Mouse (Mus musculus) kidney, postnatal 0 days (tissue): Measurements from ENCODE around the gene Fars2. TPM values are rescaled to one million over a fixed set of nuclear protein-coding genes. Genes with fewer than 3 reads are reported as not detected.
A peak's percentile ranks its signal among the peaks of the same experiment; 100 is the strongest.

Experiments used
- ATAC-seq: fragments of 200-750 bp; cut with Nextera tagmentation; replicated peaks from 2 replicates; pipeline ENCODE4 v1.8.0; 2017; ENCODE audit warnings: low read depth, moderate number of reproducible peaks, moderate TSS enrichment, moderate library complexity; ENCODE audit not compliant: low FRiP score
- DNase-seq: peaks from one replicate; pipeline ENCODE4 v3.0.0-alpha.2; 2016; ENCODE audit warnings: low spot score
- H3K27ac ChIP-seq: fragments of 300-500 bp; sonication (generic); 2 replicates; pipeline ENCODE4 v1.5.1; 2014; ENCODE audit warnings: mild to moderate bottlenecking
- H3K27me3 ChIP-seq: fragments of 300-500 bp; sonication (generic); 2 replicates; pipeline ENCODE4 v1.6.1; 2014; ENCODE audit warnings: low read length, mixed read lengths; ENCODE audit not compliant: insufficient read depth
- H3K36me3 ChIP-seq: fragments of 300-500 bp; sonication (generic); 2 replicates; pipeline ENCODE4 v1.6.1; 2014; ENCODE audit warnings: low read length, mixed read lengths; ENCODE audit not compliant: insufficient read depth
- H3K4me1 ChIP-seq: fragments of 300-500 bp; sonication (generic); replicated peaks from 2 replicates; pipeline ENCODE4 v1.6.1; 2014; ENCODE audit warnings: antibody characterized with exemption, low read length, mixed read lengths; ENCODE audit not compliant: insufficient read depth
- H3K4me2 ChIP-seq: fragments of 300-500 bp; sonication (generic); 2 replicates; pipeline ENCODE4 v1.6.1; 2014; ENCODE audit warnings: mild to moderate bottlenecking, low read length, moderate library complexity, mixed read lengths
- H3K4me3 ChIP-seq: fragments of 300-500 bp; sonication (generic); replicated peaks from 2 replicates; pipeline ENCODE4 v1.5.1; 2014; ENCODE audit warnings: low read depth, low read length
- H3K9ac ChIP-seq: fragments of 300-500 bp; sonication (generic); 2 replicates; pipeline ENCODE4 v1.6.1; 2014; ENCODE audit warnings: low read depth, low read length
- H3K9me3 ChIP-seq: fragments of 300-500 bp; sonication (generic); replicated peaks from 2 replicates; pipeline ENCODE4 v1.6.1; 2016; ENCODE audit warnings: low read length, inconsistent platforms, mixed read lengths
- CTCF ChIP-seq: IDR thresholded peaks from 2 replicates; pipeline ENCODE4 v1.5.1; 2016; ENCODE audit warnings: antibody characterized with exemption, low read depth, mild to moderate bottlenecking, moderate library complexity
- WGBS: fragments of 180-500 bp; shearing (Covaris S2); extraction: QIAGEN DNeasy Blood & Tissue Kit; methylation state at CpG from one replicate; pipeline ENCODE4 v1.1.7; 2014; 5-methylcytosine and 5-hydroxymethylcytosine counted together
- polyA plus RNA-seq: library from polyadenylated mRNA; unstranded; fragments of >200 nt; fragmentation: Nextera tagmentation; extraction: Ambion mirVana; gene quantifications from 2 replicates; pipeline ENCODE4 v1.2.1, GENCODE M21; 2015

Fars2 gene
- polyA plus RNA-seq, 1 experiment from 2014 or later = 54.7 TPM

- DNase-seq (peak; percentile 15), ATAC-seq (no peak)
- no peaks in the 10 kb centered on the region for H3K4me1 ChIP-seq
- H3K27me3 ChIP-seq = no peaks in the 10 kb centered on the region
- H3K4me3 ChIP-seq = no peak overlapping the region
- no peak overlapping the region for H3K4me2 ChIP-seq
- WGBS = 70% methylated on average over 16 of the region's 16 CpGs
- no peaks in the 10 kb centered on the region for H3K36me3 ChIP-seq
- H3K9ac ChIP-seq = no peak overlapping the region
- H3K9me3 ChIP-seq = no peaks in the 10 kb centered on the region
- H3K27ac ChIP-seq = no peak overlapping the region
- TF ChIP-seq CTCF = no peak
Observed at GRCm38 (mm10) chr13:36562447-36563441, 445.5 kb downstream of the Fars2 start.

DNA sequence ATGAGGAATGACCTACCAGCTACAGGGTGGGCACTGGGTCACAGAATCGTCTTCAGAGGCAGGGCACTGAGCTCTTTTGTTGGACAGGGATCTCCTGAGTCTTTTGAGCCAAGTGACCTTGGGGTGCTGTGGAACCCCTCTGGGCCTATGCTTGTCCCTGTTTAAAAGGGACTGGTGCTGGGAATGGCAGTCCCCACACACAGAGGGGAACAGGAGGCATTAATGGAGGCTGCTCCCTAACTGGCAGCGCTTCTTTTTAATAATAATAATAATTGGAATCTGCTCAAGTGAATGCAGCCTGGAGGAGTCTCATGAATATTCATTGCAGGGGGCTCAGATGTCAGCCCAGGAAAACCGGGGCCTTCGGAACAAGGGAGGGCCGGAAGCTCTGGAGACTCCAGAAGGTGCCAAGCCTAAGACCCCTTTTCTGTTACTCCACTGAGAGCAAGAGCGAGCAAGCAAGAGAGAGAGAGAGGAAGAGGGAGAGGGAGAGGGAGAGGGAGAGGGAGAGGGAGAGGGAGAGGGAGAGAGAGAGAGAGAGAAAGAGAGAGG is 447.6 kb downstream of the Fars2 start:
- Histone ChIP-seq H3K4me2 (no peak overlapping the region), H3K4me3 (no peak overlapping the region), H3K4me1 (no peaks in the 10 kb centered on the region), H3K27ac (no peak overlapping the region), H3K9me3 (no peaks in the 10 kb centered on the region), H3K27me3 (no peaks in the 10 kb centered on the region), H3K36me3 (no peaks in the 10 kb centered on the region), H3K9ac (no peak overlapping the region)
- 26% methylated on average over 5 of the region's 6 CpGs for WGBS
- TF ChIP-seq CTCF = no peak
- no peak for ATAC-seq
- no peak for DNase-seq

DNA sequence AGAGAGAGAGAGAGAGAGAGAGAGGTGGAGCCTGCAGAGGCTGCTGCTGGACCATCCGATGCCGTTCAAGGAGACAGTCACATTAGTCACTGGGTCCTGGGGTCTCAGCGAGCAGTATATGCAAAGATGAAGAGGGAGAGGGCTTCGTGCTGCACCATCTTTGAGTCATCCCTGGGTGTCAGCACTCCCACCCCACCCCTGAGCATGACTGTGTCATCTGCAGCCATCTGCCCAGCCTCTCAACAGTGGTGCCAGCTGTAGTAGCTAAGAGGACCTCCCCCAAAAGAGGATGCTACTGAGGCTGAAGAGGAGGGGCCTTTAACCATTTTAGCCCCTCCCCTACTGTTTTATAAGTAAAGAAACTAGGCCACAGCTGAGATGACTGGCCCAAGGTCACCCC is 459.6 kb downstream of the Fars2 start:
- Histone ChIP-seq H3K4me1 (peaks cover 7% of the 10 kb centered on the region; the same call in 1 of the 2 replicates), H3K4me2 (no peak overlapping the region), H3K27ac (no peak overlapping the region), H3K9me3 (no peaks in the 10 kb centered on the region), H3K9ac (no peak overlapping the region), H3K27me3 (no peaks in the 10 kb centered on the region), H3K4me3 (no peak overlapping the region), H3K36me3 (no peaks in the 10 kb centered on the region)
- no peak for TF ChIP-seq CTCF
- DNase-seq (no peak), ATAC-seq (no peak)
- 60% methylated on average over 4 of the region's 4 CpGs for WGBS

DNA sequence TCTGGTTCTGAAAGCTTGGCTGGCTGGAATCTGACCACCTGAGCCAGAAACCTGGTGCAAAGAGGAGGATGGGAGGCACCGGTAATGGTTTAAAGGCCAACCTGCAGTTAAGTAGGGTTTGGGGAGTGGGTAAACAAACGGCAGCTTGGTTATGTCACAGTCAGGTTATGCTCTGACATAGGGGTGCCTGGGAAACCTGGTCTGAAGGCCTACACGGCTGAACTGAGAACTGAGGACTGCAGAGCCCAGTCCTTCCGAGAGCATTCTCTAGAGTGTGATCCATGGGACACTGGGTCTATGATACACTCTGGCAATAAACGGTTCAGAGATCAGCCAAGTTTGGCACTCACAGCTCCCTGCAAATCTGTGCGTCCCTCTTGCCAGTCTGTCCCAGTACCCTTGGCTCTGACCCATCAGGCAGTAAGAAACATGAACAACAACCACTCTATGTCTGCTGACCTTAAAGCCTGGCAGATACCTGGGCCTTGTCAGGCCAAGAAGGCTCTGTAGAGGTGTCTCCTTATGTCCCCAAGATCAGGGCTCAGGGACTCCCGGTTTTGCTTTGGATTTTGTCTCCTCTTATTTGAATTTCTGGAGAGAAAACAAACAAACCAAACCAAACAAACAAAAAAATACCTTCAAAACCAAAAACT is 460.8 kb downstream of the Fars2 start:
- Histone ChIP-seq H3K4me1 (peaks cover 7% of the 10 kb centered on the region; the same call in 1 of the 2 replicates), H3K27me3 (no peaks in the 10 kb centered on the region; the same call in 1 of the 2 replicates), H3K36me3 (no peaks in the 10 kb centered on the region), H3K4me2 (peak overlapping the region; percentile 80), H3K9ac (no peak overlapping the region), H3K4me3 (peak overlapping the region; percentile 44), H3K9me3 (no peaks in the 10 kb centered on the region), H3K27ac (no peak overlapping the region)
- no peak for TF ChIP-seq CTCF
- ATAC-seq (0 out of 2 replicates have a peak, but pooled peaks have one; percentile 33), DNase-seq (peak; percentile 29)
- WGBS = 26% methylated on average over 7 of the region's 7 CpGs

DNA sequence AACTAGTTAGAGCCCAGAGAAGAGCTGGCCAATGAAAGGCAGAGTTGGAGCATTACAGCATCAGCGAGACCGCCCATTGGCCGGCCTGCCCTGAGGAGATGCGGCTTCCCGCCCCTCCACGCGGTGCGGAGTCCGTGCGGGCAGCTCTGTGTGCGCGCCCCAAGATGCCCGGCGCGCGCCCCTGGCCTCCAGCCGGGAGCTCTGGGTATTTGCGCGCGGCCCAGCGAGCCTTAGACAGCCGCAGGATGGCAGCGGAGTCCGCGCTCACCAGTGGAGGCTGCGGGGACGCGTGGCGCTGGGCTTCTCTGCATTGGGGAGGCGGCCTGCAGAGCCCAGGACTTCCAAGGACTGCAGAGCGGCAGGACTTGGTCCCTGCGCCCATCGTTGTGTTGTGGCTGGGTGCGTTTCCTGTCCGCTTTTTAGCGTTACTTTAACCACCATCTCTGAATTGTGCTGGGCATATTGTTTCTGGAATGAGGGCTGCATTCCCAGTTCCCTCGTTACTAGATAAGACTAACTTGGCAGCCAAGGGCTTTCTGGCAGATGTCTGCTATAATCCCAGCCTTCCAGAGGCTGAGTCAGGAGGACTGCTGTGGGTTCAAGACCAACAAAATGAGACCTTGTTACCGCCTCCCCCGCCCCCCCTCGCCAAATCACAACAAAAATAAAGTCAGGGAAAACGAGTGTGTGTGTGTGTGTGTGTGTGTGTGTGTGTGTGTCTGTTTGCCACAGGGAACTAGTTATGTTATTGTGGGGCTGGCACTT is 461.5 kb downstream of the Fars2 start:
- DNase-seq = peak; percentile 82
- Histone ChIP-seq H3K9me3 (no peaks in the 10 kb centered on the region), H3K4me3 (peak overlapping the region; percentile 44), H3K27me3 (no peaks in the 10 kb centered on the region; the same call in 1 of the 2 replicates), H3K4me2 (peak overlapping the region; percentile 80), H3K9ac (peak overlapping the region; percentile 52; the same call in 1 of the 2 replicates), H3K4me1 (peaks cover 7% of the 10 kb centered on the region; the same call in 1 of the 2 replicates), H3K27ac (no peak overlapping the region), H3K36me3 (no peaks in the 10 kb centered on the region)
- TF ChIP-seq CTCF = peak; percentile 30; the same call in 1 of the 2 replicates
- WGBS = 2% methylated on average over 41 of the region's 41 CpGs
- ATAC-seq = peak; percentile 93
